Mouse (Mus musculus): Measurements from ENCODE around the gene Psen1. TPM values are rescaled to one million over a fixed set of nuclear protein-coding genes. Genes with fewer than 3 reads are reported as not detected.

Gene Psen1
- 14.3 and 20.2 TPM in 2 replicates for polyA plus RNA-seq (2012; rRNA removed)

- peak; percentile 87 to 92 for DNase-seq (ENCODE audit: low read depth in 1 of 2, low spot score in 2 of 2)
- Histone ChIP-seq H3K27me3 (ENCODE audit: control insufficient read depth, insufficient read depth, low read length) (no peaks in the 10 kb centered on the region), H3K36me3 (ENCODE audit: control insufficient read depth, insufficient read depth, low read length) (no peaks in the 10 kb centered on the region), H3K4me1 (ENCODE audit: control insufficient read depth, insufficient read depth, insufficient read length) (no peaks in the 10 kb centered on the region), H3K4me3 (ENCODE audit: extremely low read depth, insufficient read depth, insufficient read length) (peak within 1 kb of the TSS; percentile 95), H3K27ac (ENCODE audit: insufficient read depth, low read length) (peak within 1 kb of the TSS; percentile 94)
- no peak for TF ChIP-seq CTCF (IDR thresholded peaks at IDR 0.05; ENCODE audit: extremely low read depth, insufficient read depth, insufficient read length, insufficient replicate concordance)
- TF ChIP-seq POLR2A (IDR thresholded peaks at IDR 0.05; ENCODE audit: low read depth, low read length) = peak; percentile 70
- 0% methylated on average over 38 of the region's 38 CpGs for WGBS
These were observed at the start of gene Psen1 for GRCm38 (mm10) chr12:83687934-83688315. TSS of gene Psen1 (plus strand) at chr12:83688152.

- H3K36me3 ChIP-seq (ENCODE audit: control insufficient read depth, insufficient read depth, low read length) = peaks cover 33% of the 10 kb centered on the region
- DNase-seq (ENCODE audit: low read depth in 1 of 2, low spot score in 2 of 2) = no peak
- H3K27me3 ChIP-seq (ENCODE audit: control insufficient read depth, insufficient read depth, low read length) = no peaks in the 10 kb centered on the region
- WGBS = 93% methylated on average over 2 of the region's 2 CpGs
- no peak overlapping the region for H3K4me3 ChIP-seq (ENCODE audit: extremely low read depth, insufficient read depth, insufficient read length)
- TF ChIP-seq CTCF (IDR thresholded peaks at IDR 0.05; ENCODE audit: extremely low read depth, insufficient read depth, insufficient read length, insufficient replicate concordance) = no peak
- TF ChIP-seq POLR2A (IDR thresholded peaks at IDR 0.05; ENCODE audit: low read depth, low read length) = no peak
- no peaks in the 10 kb centered on the region for H3K4me1 ChIP-seq (ENCODE audit: control insufficient read depth, insufficient read depth, insufficient read length)
- no peak overlapping the region for H3K27ac ChIP-seq (ENCODE audit: insufficient read depth, low read length)
These were observed 46.7 kb upstream of the Psen1 start for GRCm38 (mm10) chr12:83641233-83641632.

- WGBS = 100% methylated on average over 1 of the region's 1 CpGs
- no peaks in the 10 kb centered on the region for H3K4me1 ChIP-seq (ENCODE audit: control insufficient read depth, insufficient read depth, insufficient read length)
- no peak for DNase-seq (ENCODE audit: low read depth in 1 of 2, low spot score in 2 of 2)
- H3K36me3 ChIP-seq (ENCODE audit: control insufficient read depth, insufficient read depth, low read length) = peaks cover 31% of the 10 kb centered on the region
- H3K27ac ChIP-seq (ENCODE audit: insufficient read depth, low read length) = no peak overlapping the region
- no peak overlapping the region for H3K4me3 ChIP-seq (ENCODE audit: extremely low read depth, insufficient read depth, insufficient read length)
- H3K27me3 ChIP-seq (ENCODE audit: control insufficient read depth, insufficient read depth, low read length) = no peaks in the 10 kb centered on the region
- TF ChIP-seq CTCF (IDR thresholded peaks at IDR 0.05; ENCODE audit: extremely low read depth, insufficient read depth, insufficient read length, insufficient replicate concordance) (no peak), POLR2A (IDR thresholded peaks at IDR 0.05; ENCODE audit: low read depth, low read length) (no peak)
These were observed 44.8 kb upstream of the Psen1 start for GRCm38 (mm10) chr12:83643116-83643515.

- DNase-seq (ENCODE audit: low read depth in 1 of 2, low spot score in 2 of 2) = no peak
- Histone ChIP-seq H3K4me3 (ENCODE audit: extremely low read depth, insufficient read depth, insufficient read length) (no peak overlapping the region), H3K36me3 (ENCODE audit: control insufficient read depth, insufficient read depth, low read length) (peaks cover 24% of the 10 kb centered on the region), H3K27ac (ENCODE audit: insufficient read depth, low read length) (no peak overlapping the region), H3K27me3 (ENCODE audit: control insufficient read depth, insufficient read depth, low read length) (no peaks in the 10 kb centered on the region), H3K4me1 (ENCODE audit: control insufficient read depth, insufficient read depth, insufficient read length) (no peaks in the 10 kb centered on the region)
- 73% methylated on average over 3 of the region's 3 CpGs for WGBS
- no peak for TF ChIP-seq POLR2A (IDR thresholded peaks at IDR 0.05; ENCODE audit: low read depth, low read length)
- TF ChIP-seq CTCF (IDR thresholded peaks at IDR 0.05; ENCODE audit: extremely low read depth, insufficient read depth, insufficient read length, insufficient replicate concordance) = no peak
These were observed 37.6 kb upstream of the Psen1 start for GRCm38 (mm10) chr12:83650346-83650745.

GRCm38 (mm10) chr12:83651414-83651813 lies 36.5 kb upstream of the Psen1 start:
- Histone ChIP-seq H3K4me1 (ENCODE audit: control insufficient read depth, insufficient read depth, insufficient read length) (no peaks in the 10 kb centered on the region), H3K36me3 (ENCODE audit: control insufficient read depth, insufficient read depth, low read length) (peaks cover 22% of the 10 kb centered on the region), H3K27me3 (ENCODE audit: control insufficient read depth, insufficient read depth, low read length) (no peaks in the 10 kb centered on the region), H3K4me3 (ENCODE audit: extremely low read depth, insufficient read depth, insufficient read length) (no peak overlapping the region), H3K27ac (ENCODE audit: insufficient read depth, low read length) (no peak overlapping the region)
- no peak for TF ChIP-seq CTCF (IDR thresholded peaks at IDR 0.05; ENCODE audit: extremely low read depth, insufficient read depth, insufficient read length, insufficient replicate concordance)
- TF ChIP-seq POLR2A (IDR thresholded peaks at IDR 0.05; ENCODE audit: low read depth, low read length) = no peak
- DNase-seq (ENCODE audit: low read depth in 1 of 2, low spot score in 2 of 2) = no peak

GRCm38 (mm10) chr12:83685466-83685865 lies 2.5 kb upstream of the Psen1 start:
- no peaks in the 10 kb centered on the region for H3K4me1 ChIP-seq (ENCODE audit: control insufficient read depth, insufficient read depth, insufficient read length)
- H3K27ac ChIP-seq (ENCODE audit: insufficient read depth, low read length) = no peak overlapping the region
- H3K36me3 ChIP-seq (ENCODE audit: control insufficient read depth, insufficient read depth, low read length) = peaks cover 7% of the 10 kb centered on the region
- WGBS = 86% methylated on average over 1 of the region's 1 CpGs
- no peak for DNase-seq (ENCODE audit: low read depth in 1 of 2, low spot score in 2 of 2)
- H3K27me3 ChIP-seq (ENCODE audit: control insufficient read depth, insufficient read depth, low read length) = no peaks in the 10 kb centered on the region
- no peak for TF ChIP-seq POLR2A (IDR thresholded peaks at IDR 0.05; ENCODE audit: low read depth, low read length)
- TF ChIP-seq CTCF (IDR thresholded peaks at IDR 0.05; ENCODE audit: extremely low read depth, insufficient read depth, insufficient read length, insufficient replicate concordance) = no peak
- H3K4me3 ChIP-seq (ENCODE audit: extremely low read depth, insufficient read depth, insufficient read length) = no peak overlapping the region

GRCm38 (mm10) chr12:83686575-83687350 lies 1.2 kb upstream of the Psen1 start:
- H3K4me3 ChIP-seq (ENCODE audit: extremely low read depth, insufficient read depth, insufficient read length) = no peak overlapping the region
- 89% methylated on average over 9 of the region's 9 CpGs for WGBS
- DNase-seq (ENCODE audit: low read depth in 1 of 2, low spot score in 2 of 2) = no peak
- TF ChIP-seq CTCF (IDR thresholded peaks at IDR 0.05; ENCODE audit: extremely low read depth, insufficient read depth, insufficient read length, insufficient replicate concordance) = no peak
- TF ChIP-seq POLR2A (IDR thresholded peaks at IDR 0.05; ENCODE audit: low read depth, low read length) = no peak
- H3K27ac ChIP-seq (ENCODE audit: insufficient read depth, low read length) = no peak overlapping the region
- H3K36me3 ChIP-seq (ENCODE audit: control insufficient read depth, insufficient read depth, low read length) = peaks cover 5% of the 10 kb centered on the region
- H3K4me1 ChIP-seq (ENCODE audit: control insufficient read depth, insufficient read depth, insufficient read length) = no peaks in the 10 kb centered on the region
- H3K27me3 ChIP-seq (ENCODE audit: control insufficient read depth, insufficient read depth, low read length) = no peaks in the 10 kb centered on the region

Data from spleen, adult 2 months (tissue).